Mouse (Mus musculus): ENCODE results near the gene Rfwd3. TPM values are rescaled to one million over a fixed set of nuclear protein-coding genes. Genes with fewer than 3 reads are reported as not detected.
A peak's percentile ranks its signal among the peaks of the same experiment; 100 is the strongest.

The Rfwd3 gene
- total and polyA plus RNA-seq, 3 experiments: 53.1 to 64.5 (median 63.6) TPM

DNA sequence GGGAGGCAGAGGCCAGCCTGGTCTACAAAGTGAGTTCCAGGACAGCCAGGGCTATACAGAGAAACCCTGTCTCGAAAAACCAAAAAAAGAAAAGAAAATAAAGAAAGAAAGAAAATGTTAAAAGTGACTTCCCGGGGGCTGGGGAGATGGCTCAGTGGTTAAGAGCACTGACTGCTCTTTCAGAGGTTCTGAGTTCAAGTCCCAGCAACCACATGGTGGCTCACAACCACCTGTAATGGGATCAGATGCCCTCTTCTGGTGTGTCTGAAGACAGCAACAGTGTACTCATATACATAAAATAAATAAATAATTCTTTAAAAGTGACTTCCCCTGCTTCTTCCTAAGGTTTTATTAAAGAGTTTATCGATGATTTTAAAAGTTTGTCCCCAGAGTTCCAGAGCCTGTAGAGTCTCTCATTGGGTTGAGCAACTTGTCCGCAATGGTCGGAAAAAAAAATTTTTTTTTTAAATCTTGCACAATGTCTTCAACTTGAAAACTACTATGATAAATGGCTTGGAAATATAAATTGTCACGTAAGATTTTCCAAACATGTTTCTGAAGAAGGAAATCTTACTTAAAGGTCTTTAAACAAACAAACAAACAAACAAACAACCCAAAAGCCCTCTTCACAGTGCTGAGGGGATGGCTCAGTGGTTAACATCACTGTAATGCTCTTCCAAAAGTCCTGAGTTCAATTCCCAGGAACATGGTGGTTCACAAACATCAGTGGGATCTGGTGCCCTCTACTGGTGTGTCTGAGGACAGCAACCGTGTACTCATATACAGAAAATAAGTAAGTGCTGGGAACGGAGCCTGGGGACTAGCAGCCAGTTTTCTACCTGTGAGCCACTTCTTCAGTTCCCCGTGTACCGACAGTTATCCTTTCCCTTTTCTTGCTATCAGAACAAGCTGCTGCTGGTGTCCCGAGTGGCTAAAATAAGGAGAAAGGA lies 850 bp upstream of the Rfwd3 start:
- no peak overlapping the region for H3K27ac ChIP-seq (ENCODE audit: insufficient read depth, low read depth)
- dilution Hi-C loops (cut with MboI; ENCODE audit: extremely low pct_ligation_motif_present, extremely low pct_unique_long_range_greater_than_20kb, low sequenced_read_pairs): no loop called here
- peak; percentile 41 for DNase-seq (ENCODE audit: extremely low read depth)
- in situ Hi-C loops (cut with MboI; ENCODE audit: low pct_ligation_motif_present, low pct_unique_long_range_greater_than_20kb, low sequenced_read_pairs): no loop called here
- H3K27me3 ChIP-seq (replicated peaks): no peaks in the 10 kb centered on the region
- peaks cover 35% of the 10 kb centered on the region for H3K79me2 ChIP-seq (replicated peaks; ENCODE audit: control insufficient read depth, extremely low read depth, insufficient read depth, poor library complexity, severe bottlenecking)
- no peaks in the 10 kb centered on the region for H3K9me3 ChIP-seq (replicated peaks; ENCODE audit: low read length)
- peak overlapping the region in 2 of 3 experiments; percentile 19 to 93 for H3K4me3 ChIP-seq (replicated peaks in 1 of 3; ENCODE audit: low read depth in 2 of 3, low read length in 2 of 3, poor library complexity in 1 of 3)
- TF ChIP-seq CTCF (conservative IDR thresholded peaks at IDR 0.05 in 1 of 2, IDR thresholded peaks at IDR 0.05 in 1 of 2; ENCODE audit: low read depth in 2 of 2, low read length in 2 of 2) (peak; percentile 64 to 77), ELF1 (IDR thresholded peaks at IDR 0.05; ENCODE audit: low read depth, low read length) (no peak), MYC (IDR thresholded peaks at IDR 0.05; ENCODE audit: low read depth, low read length) (peak; percentile 59; the same call in 1 of the 2 replicates)
- peak overlapping the region; percentile 53 for H3K4me2 ChIP-seq (ENCODE audit: insufficient read depth, low read depth, poor library complexity, severe bottlenecking)
- H3K36me3 ChIP-seq (replicated peaks in 1 of 2; ENCODE audit: control insufficient read depth in 1 of 2, insufficient read depth in 1 of 2, low read length in 1 of 2): peaks cover 10 to 11% of the 10 kb centered on the region in 2 experiments
- peak overlapping the region; percentile 45; the same call in 1 of the 2 replicates for H3K9ac ChIP-seq (ENCODE audit: insufficient read depth, low read depth)
- H3K4me1 ChIP-seq (ENCODE audit: control insufficient read depth in 1 of 2, insufficient read depth in 2 of 2): peaks cover 4 to 11% of the 10 kb centered on the region in 2 experiments; a peak in 3 of 4 replicates

DNA sequence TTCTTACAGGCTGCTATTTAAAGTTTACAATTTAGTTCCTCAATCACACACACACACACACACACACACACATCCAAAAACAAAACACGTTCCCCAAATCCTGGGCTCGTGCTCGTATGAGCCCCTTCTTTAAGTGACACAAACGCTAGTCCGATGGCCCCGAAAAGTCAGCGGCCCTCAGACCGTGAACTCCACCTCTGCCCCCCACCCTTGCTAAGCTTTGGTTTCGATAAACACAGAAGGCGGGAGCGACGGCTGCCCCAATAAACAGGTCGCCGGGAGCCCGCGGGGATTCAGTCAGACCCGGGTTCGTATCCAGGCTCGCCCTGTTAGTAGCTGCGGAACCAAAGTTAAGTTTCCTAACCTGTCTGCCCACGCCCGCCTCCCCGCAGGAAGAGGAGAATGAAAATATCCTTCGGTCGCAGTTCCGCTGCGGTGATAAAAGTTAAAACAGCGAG lies 630 bp downstream of the Rfwd3 start:
- peak overlapping the region; percentile 59; the same call in 1 of the 2 replicates for H3K4me2 ChIP-seq (ENCODE audit: insufficient read depth, low read depth, poor library complexity, severe bottlenecking)
- dilution Hi-C loops (cut with MboI; ENCODE audit: extremely low pct_ligation_motif_present, extremely low pct_unique_long_range_greater_than_20kb, low sequenced_read_pairs): no loop called here
- H3K9me3 ChIP-seq (replicated peaks; ENCODE audit: low read length): no peaks in the 10 kb centered on the region
- no peaks in the 10 kb centered on the region for H3K27me3 ChIP-seq (replicated peaks)
- DNase-seq (ENCODE audit: extremely low read depth): peak; percentile 67
- peak overlapping the region; percentile 85 for H3K27ac ChIP-seq (ENCODE audit: insufficient read depth, low read depth)
- peaks cover 4 to 21% of the 10 kb centered on the region in 2 experiments; a peak in 3 of 4 replicates for H3K4me1 ChIP-seq (ENCODE audit: control insufficient read depth in 1 of 2, insufficient read depth in 2 of 2)
- in situ Hi-C loops (cut with MboI; ENCODE audit: low pct_ligation_motif_present, low pct_unique_long_range_greater_than_20kb, low sequenced_read_pairs): loop anchor here (25.0 kb wide), 1 partner anchor 462 kb away; the partner anchor contains the start of genes Cog4 and Sf3b3
- no peak for TF ChIP-seq USF1 (IDR thresholded peaks at IDR 0.05; ENCODE audit: low read depth, low read length)
- no peak for TF ChIP-seq POLR2AphosphoS2 (IDR thresholded peaks at IDR 0.05; ENCODE audit: low read depth, low read length)
- TF ChIP-seq NRF1 (IDR thresholded peaks at IDR 0.05; ENCODE audit: low read depth, low read length): no peak
- TF ChIP-seq ZMIZ1 (IDR thresholded peaks at IDR 0.05; ENCODE audit: low read depth, low read length): no peak
- no peak for TF ChIP-seq CHD1 (IDR thresholded peaks at IDR 0.05; ENCODE audit: low read depth, low read length)
- TF ChIP-seq ETS1 (conservative IDR thresholded peaks at IDR 0.05; ENCODE audit: low read depth, low read length): no peak
- TF ChIP-seq MEF2A (IDR thresholded peaks at IDR 0.05; ENCODE audit: borderline replicate concordance, low read depth, low read length): no peak
- TF ChIP-seq EP300 (IDR thresholded peaks at IDR 0.05; ENCODE audit: low read length): no peak
- TF ChIP-seq KAT2A (IDR thresholded peaks at IDR 0.05; ENCODE audit: insufficient replicate concordance, low read length): no peak
- H3K79me2 ChIP-seq (replicated peaks; ENCODE audit: control insufficient read depth, extremely low read depth, insufficient read depth, poor library complexity, severe bottlenecking): peaks cover 48% of the 10 kb centered on the region
- peaks cover 20 to 23% of the 10 kb centered on the region in 2 experiments for H3K36me3 ChIP-seq (replicated peaks in 1 of 2; ENCODE audit: control insufficient read depth in 1 of 2, insufficient read depth in 1 of 2, low read length in 1 of 2)
- peak overlapping the region; percentile 95 for H3K9ac ChIP-seq (ENCODE audit: insufficient read depth, low read depth)
- H3K4me3 ChIP-seq (replicated peaks in 1 of 3; ENCODE audit: low read depth in 2 of 3, low read length in 2 of 3, poor library complexity in 1 of 3): peak overlapping the region; percentile 63 to 93 (median 93)
